Mouse (Mus musculus) heart, embryonic 12.5 days (tissue): ENCODE measurements around the gene Wdr95. TPM values are rescaled to one million over a fixed set of nuclear protein-coding genes. Genes with fewer than 3 reads are reported as not detected.
A peak's percentile ranks its signal among the peaks of the same experiment; 100 is the strongest.

Source experiments
- ATAC-seq: fragments of 200-750 bp; cut with Nextera tagmentation; 2 replicates; pipeline ENCODE4 v1.8.0; 2017; ENCODE audit warnings: moderate TSS enrichment, moderate library complexity; ENCODE audit not compliant: insufficient number of reproducible peaks, low FRiP score
- H3K27ac ChIP-seq: fragments of 300-500 bp; sonication (generic); 2 replicates; pipeline ENCODE4 v1.5.1; 2016; ENCODE audit warnings: mild to moderate bottlenecking, moderate library complexity; ENCODE audit not compliant: poor library complexity, severe bottlenecking
- H3K27me3 ChIP-seq: fragments of 300-500 bp; sonication (generic); replicated peaks from 2 replicates; pipeline ENCODE4 v1.6.1; 2016; ENCODE audit warnings: mild to moderate bottlenecking, moderate library complexity
- H3K36me3 ChIP-seq: fragments of 300-500 bp; sonication (generic); 2 replicates; pipeline ENCODE4 v1.6.1; 2016; ENCODE audit warnings: mild to moderate bottlenecking, moderate library complexity
- H3K4me1 ChIP-seq: fragments of 300-500 bp; sonication (generic); replicated peaks from 2 replicates; pipeline ENCODE4 v1.6.1; 2016; ENCODE audit warnings: mild to moderate bottlenecking
- H3K4me2 ChIP-seq: fragments of 300-500 bp; sonication (generic); 2 replicates; pipeline ENCODE4 v1.6.1; 2016; ENCODE audit warnings: mild to moderate bottlenecking, moderate library complexity
- H3K4me3 ChIP-seq: fragments of 300-500 bp; sonication (generic); 2 replicates; pipeline ENCODE4 v1.5.1; 2016; ENCODE audit warnings: mild to moderate bottlenecking
- H3K9ac ChIP-seq: fragments of 300-500 bp; sonication (generic); 2 replicates; pipeline ENCODE4 v1.6.1; 2016; ENCODE audit warnings: mild to moderate bottlenecking, moderate library complexity
- H3K9me3 ChIP-seq: fragments of 300-500 bp; sonication (generic); replicated peaks from 2 replicates; pipeline ENCODE4 v1.6.1; 2016; ENCODE audit warnings: mild to moderate bottlenecking, moderate library complexity
- WGBS: fragments of 180-500 bp; shearing (Covaris S2); methylation state at CpG from one replicate; pipeline ENCODE4 v1.1.7; 2016; 5-methylcytosine and 5-hydroxymethylcytosine counted together
- polyA plus RNA-seq: library from polyadenylated mRNA; unstranded; fragments of >200 nt; fragmentation: Nextera tagmentation; extraction: Ambion mirVana; gene quantifications from 2 replicates; pipeline ENCODE4 v1.2.1, GENCODE M21; 2016

Gene Wdr95
- polyA plus RNA-seq, 1 experiment from 2014 or later: 0.09 TPM

- no peaks in the 10 kb centered on the region for H3K36me3 ChIP-seq
- no peaks in the 10 kb centered on the region for H3K27me3 ChIP-seq
- 77% methylated on average over 8 of the region's 8 CpGs for WGBS
- no peak overlapping the region for H3K9ac ChIP-seq
- peaks cover 19% of the 10 kb centered on the region for H3K4me1 ChIP-seq
- no peak overlapping the region for H3K27ac ChIP-seq
- no peak overlapping the region for H3K4me2 ChIP-seq
- no peak overlapping the region for H3K4me3 ChIP-seq
- ATAC-seq: no peak
- H3K9me3 ChIP-seq: no peaks in the 10 kb centered on the region
Measured at GRCm38 (mm10) chr5:149647367-149648115, 119.1 kb downstream of the Wdr95 start.

- Histone ChIP-seq H3K36me3 (no peaks in the 10 kb centered on the region), H3K4me2 (no peak overlapping the region), H3K9me3 (0 out of 2 replicates have a peak, but pooled peaks cover 4% of the 10 kb centered on the region), H3K4me3 (no peak overlapping the region), H3K4me1 (peaks cover 19% of the 10 kb centered on the region), H3K27me3 (no peaks in the 10 kb centered on the region), H3K9ac (no peak overlapping the region), H3K27ac (no peak overlapping the region)
- 58% methylated on average over 4 of the region's 4 CpGs for WGBS
- ATAC-seq: no peak
Measured at GRCm38 (mm10) chr5:149648196-149648595, 119.7 kb downstream of the Wdr95 start.

GRCm38 (mm10) chr5:149648895-149649406 lies 120.5 kb downstream of the Wdr95 start:
- Histone ChIP-seq H3K36me3 (no peaks in the 10 kb centered on the region), H3K9ac (no peak overlapping the region), H3K4me1 (peaks cover 19% of the 10 kb centered on the region), H3K4me2 (no peak overlapping the region), H3K27ac (no peak overlapping the region; the same call in 1 of the 2 replicates), H3K9me3 (0 out of 2 replicates have a peak, but pooled peaks cover 4% of the 10 kb centered on the region), H3K4me3 (no peak overlapping the region), H3K27me3 (no peaks in the 10 kb centered on the region)
- 32% methylated on average over 6 of the region's 6 CpGs for WGBS
- ATAC-seq: peak; percentile 78

GRCm38 (mm10) chr5:149649499-149650178 lies 121.2 kb downstream of the Wdr95 start:
- Histone ChIP-seq H3K27ac (no peak overlapping the region; the same call in 1 of the 2 replicates), H3K4me2 (no peak overlapping the region), H3K4me3 (no peak overlapping the region), H3K27me3 (no peaks in the 10 kb centered on the region), H3K4me1 (peaks cover 19% of the 10 kb centered on the region), H3K9ac (no peak overlapping the region), H3K9me3 (0 out of 2 replicates have a peak, but pooled peaks cover 4% of the 10 kb centered on the region), H3K36me3 (no peaks in the 10 kb centered on the region)
- WGBS: 73% methylated on average over 14 of the region's 14 CpGs
- no peak for ATAC-seq

- H3K27ac ChIP-seq: no peak overlapping the region
Measured at GRCm38 (mm10) chr5:149650179-149650553, 121.7 kb downstream of the Wdr95 start.

GRCm38 (mm10) chr5:149655636-149656035 lies 127.2 kb downstream of the Wdr95 start:
- WGBS: 84% methylated on average over 9 of the region's 9 CpGs
- no peaks in the 10 kb centered on the region for H3K4me1 ChIP-seq
- no peak overlapping the region for H3K4me3 ChIP-seq

More at GRCm38 (mm10) chr5:149650179-149650553, 121.7 kb downstream of the Wdr95 start:
- Histone ChIP-seq H3K27me3 (no peaks in the 10 kb centered on the region), H3K9ac (no peak overlapping the region), H3K4me1 (peaks cover 19% of the 10 kb centered on the region), H3K4me2 (no peak overlapping the region), H3K4me3 (no peak overlapping the region), H3K36me3 (no peaks in the 10 kb centered on the region), H3K9me3 (0 out of 2 replicates have a peak, but pooled peaks cover 4% of the 10 kb centered on the region)
- 57% methylated on average over 4 of the region's 4 CpGs for WGBS
- ATAC-seq: no peak

GRCm38 (mm10) chr5:149658022-149658421 lies 129.5 kb downstream of the Wdr95 start:
- H3K27me3 ChIP-seq: no peaks in the 10 kb centered on the region
- peaks cover 3% of the 10 kb centered on the region for H3K9me3 ChIP-seq
- ATAC-seq: no peak
- H3K4me2 ChIP-seq: no peak overlapping the region
- H3K9ac ChIP-seq: no peak overlapping the region
- no peak overlapping the region for H3K4me3 ChIP-seq
- 55% methylated on average over 3 of the region's 3 CpGs for WGBS
- H3K4me1 ChIP-seq: no peaks in the 10 kb centered on the region
- no peaks in the 10 kb centered on the region for H3K36me3 ChIP-seq
- no peak overlapping the region for H3K27ac ChIP-seq

More at GRCm38 (mm10) chr5:149655636-149656035, 127.2 kb downstream of the Wdr95 start:
- no peak overlapping the region for H3K27ac ChIP-seq
- no peak for ATAC-seq
- 0 out of 2 replicates have a peak, but pooled peaks cover 4% of the 10 kb centered on the region for H3K9me3 ChIP-seq
- no peak overlapping the region for H3K4me2 ChIP-seq
- H3K27me3 ChIP-seq: no peaks in the 10 kb centered on the region
- H3K9ac ChIP-seq: no peak overlapping the region
- H3K36me3 ChIP-seq: no peaks in the 10 kb centered on the region

- Histone ChIP-seq H3K27ac (no peak overlapping the region), H3K4me3 (no peak overlapping the region), H3K36me3 (no peaks in the 10 kb centered on the region), H3K9ac (no peak overlapping the region), H3K4me1 (no peaks in the 10 kb centered on the region), H3K9me3 (peaks cover 3% of the 10 kb centered on the region), H3K4me2 (no peak overlapping the region), H3K27me3 (no peaks in the 10 kb centered on the region)
- 62% methylated on average over 9 of the region's 9 CpGs for WGBS
- ATAC-seq: no peak
Measured at GRCm38 (mm10) chr5:149658741-149659413, 130.4 kb downstream of the Wdr95 start.

- H3K9me3 ChIP-seq: peaks cover 3% of the 10 kb centered on the region
- WGBS: 43% methylated on average over 9 of the region's 9 CpGs
- no peak for ATAC-seq
Measured at GRCm38 (mm10) chr5:149659414-149659780, 130.9 kb downstream of the Wdr95 start.

GRCm38 (mm10) chr5:149661428-149661827 lies 132.9 kb downstream of the Wdr95 start:
- no peaks in the 10 kb centered on the region for H3K27me3 ChIP-seq

More at GRCm38 (mm10) chr5:149659414-149659780, 130.9 kb downstream of the Wdr95 start:
- no peak overlapping the region for H3K4me2 ChIP-seq
- no peak overlapping the region for H3K27ac ChIP-seq
- H3K27me3 ChIP-seq: no peaks in the 10 kb centered on the region
- H3K36me3 ChIP-seq: no peaks in the 10 kb centered on the region
- no peak overlapping the region for H3K4me3 ChIP-seq
- no peak overlapping the region for H3K9ac ChIP-seq
- no peaks in the 10 kb centered on the region for H3K4me1 ChIP-seq

More at GRCm38 (mm10) chr5:149661428-149661827, 132.9 kb downstream of the Wdr95 start:
- Histone ChIP-seq H3K4me3 (no peak overlapping the region), H3K4me2 (no peak overlapping the region), H3K36me3 (no peaks in the 10 kb centered on the region), H3K27ac (no peak overlapping the region), H3K4me1 (no peaks in the 10 kb centered on the region), H3K9me3 (peaks cover 3% of the 10 kb centered on the region), H3K9ac (no peak overlapping the region)
- WGBS: 83% methylated on average over 6 of the region's 6 CpGs
- no peak for ATAC-seq
